Mouse (Mus musculus): ENCODE results near the gene Rpl12. TPM values are rescaled to one million over a fixed set of nuclear protein-coding genes. Genes with fewer than 3 reads are reported as not detected.

Gene Rpl12
- polyA plus RNA-seq, 1 experiment from 2014 or later: 103 TPM

DNA sequence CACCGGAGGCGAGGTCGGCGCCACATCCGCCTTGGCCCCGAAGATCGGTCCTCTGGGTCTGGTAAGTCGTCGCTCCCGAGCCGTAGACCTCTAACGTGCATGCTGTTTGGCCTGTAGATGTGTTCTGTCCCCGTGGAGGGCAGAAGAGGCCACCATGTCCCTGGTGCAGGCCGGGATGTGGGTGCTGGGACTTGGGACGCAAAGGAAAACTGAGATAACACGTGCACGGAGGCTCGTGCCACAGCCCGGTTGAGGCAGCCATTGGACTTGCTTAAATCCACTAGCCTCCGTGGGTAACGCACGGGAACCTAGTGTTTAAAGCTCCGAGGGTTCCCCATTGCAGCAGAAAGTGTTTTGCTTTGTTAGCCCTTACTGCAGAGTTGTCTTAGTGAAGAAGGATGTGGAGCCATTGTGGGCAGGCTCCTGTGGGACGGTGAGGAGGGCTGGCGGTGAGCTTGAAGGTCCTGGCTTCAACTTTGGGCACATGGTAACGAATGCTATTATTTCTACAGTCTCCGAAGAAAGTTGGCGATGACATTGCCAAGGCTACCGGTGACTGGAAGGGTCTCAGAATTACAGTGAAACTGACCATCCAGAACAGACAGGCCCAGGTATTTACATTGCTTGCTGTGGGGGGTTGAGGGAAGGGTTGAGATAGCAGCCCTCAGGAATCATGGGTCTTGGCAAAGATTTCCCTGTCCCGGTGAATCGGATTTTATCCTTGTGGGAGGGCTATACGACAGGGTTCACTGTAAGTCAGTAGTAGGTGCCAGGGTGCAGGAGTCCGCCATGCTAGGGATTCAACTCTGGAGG is 909 bp downstream of the Rpl12 start:
- no peaks in the 10 kb centered on the region for H3K27me3 ChIP-seq (ENCODE audit: insufficient read depth, low read length)
- ATAC-seq (no peak; the same call in 1 of the 2 replicates), DNase-seq (peak; percentile 52)
- peak overlapping the region; percentile 66 for H3K4me3 ChIP-seq (ENCODE audit: low read depth, low read length)
- peak overlapping the region; percentile 94 for H3K27ac ChIP-seq (ENCODE audit: low read depth)
- peak overlapping the region; percentile 95 for H3K9ac ChIP-seq (replicated peaks)
- WGBS (ENCODE audit: insufficient replicate concordance): under 1% methylated on average over 33 of the region's 33 CpGs
- H3K4me1 ChIP-seq (ENCODE audit: insufficient read depth): peaks cover 45% of the 10 kb centered on the region
- no peaks in the 10 kb centered on the region for H3K9me3 ChIP-seq (ENCODE audit: low read length)
- peak overlapping the region; percentile 97 for H3K4me2 ChIP-seq (ENCODE audit: low read depth, low read length)
- peaks cover 11% of the 10 kb centered on the region for H3K36me3 ChIP-seq (replicated peaks; ENCODE audit: insufficient read depth, low read length)
- TF ChIP-seq CTCF (IDR thresholded peaks at IDR 0.05; ENCODE audit: low read depth) (no peak), EP300 (IDR thresholded peaks at IDR 0.05; ENCODE audit: low read depth) (no peak)

DNA sequence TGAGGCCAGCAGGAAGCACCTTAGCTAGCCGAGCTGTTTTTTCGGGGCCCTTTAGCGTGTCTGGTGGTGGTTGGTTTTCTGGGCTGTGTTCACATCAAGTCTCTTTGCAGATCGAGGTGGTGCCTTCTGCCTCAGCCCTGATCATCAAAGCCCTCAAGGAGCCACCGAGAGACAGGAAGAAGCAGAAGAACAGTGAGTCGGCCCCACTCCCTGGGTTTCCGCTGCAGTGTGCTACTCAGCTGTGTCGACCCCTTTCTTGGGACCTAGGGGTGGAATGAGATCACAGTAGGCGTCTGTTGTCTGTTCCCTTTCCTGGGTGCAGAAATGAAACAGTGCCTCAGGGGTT is 1.5 kb downstream of the Rpl12 start:
- no peak for DNase-seq
- TF ChIP-seq EP300 (IDR thresholded peaks at IDR 0.05; ENCODE audit: low read depth) (no peak), CTCF (IDR thresholded peaks at IDR 0.05; ENCODE audit: low read depth) (no peak)
- Histone ChIP-seq H3K27me3 (ENCODE audit: insufficient read depth, low read length) (no peaks in the 10 kb centered on the region), H3K4me2 (ENCODE audit: low read depth, low read length) (peak overlapping the region; percentile 97), H3K4me1 (ENCODE audit: insufficient read depth) (peaks cover 51% of the 10 kb centered on the region), H3K36me3 (replicated peaks; ENCODE audit: insufficient read depth, low read length) (peaks cover 10% of the 10 kb centered on the region), H3K9me3 (ENCODE audit: low read length) (no peaks in the 10 kb centered on the region), H3K9ac (replicated peaks) (peak overlapping the region; percentile 95), H3K4me3 (ENCODE audit: low read depth, low read length) (peak overlapping the region; percentile 66), H3K27ac (ENCODE audit: low read depth) (peak overlapping the region; percentile 94)
- ATAC-seq: no peak
- 2% methylated on average over 9 of the region's 9 CpGs for WGBS (ENCODE audit: insufficient replicate concordance)

DNA sequence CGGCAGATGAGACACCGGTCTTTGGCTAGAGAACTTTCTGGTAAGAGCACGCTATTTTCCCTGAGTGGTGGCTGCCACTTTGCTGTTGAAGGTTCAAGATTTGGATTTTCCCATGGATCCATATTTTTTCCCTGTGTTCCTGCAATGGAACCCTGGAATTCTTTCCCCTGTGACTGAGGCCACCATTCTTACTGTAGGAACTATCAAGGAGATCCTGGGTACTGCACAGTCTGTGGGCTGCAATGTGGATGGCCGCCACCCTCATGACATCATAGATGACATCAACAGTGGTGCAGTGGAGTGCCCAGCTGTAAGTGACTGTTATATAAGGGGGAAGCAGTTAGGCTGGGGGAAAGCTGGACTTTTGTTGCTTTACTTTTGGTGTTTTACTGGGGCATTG is 2.2 kb downstream of the Rpl12 start:
- Histone ChIP-seq H3K4me1 (ENCODE audit: insufficient read depth) (peaks cover 54% of the 10 kb centered on the region), H3K4me2 (ENCODE audit: low read depth, low read length) (peak overlapping the region; percentile 97), H3K4me3 (ENCODE audit: low read depth, low read length) (peak overlapping the region; percentile 66), H3K27ac (ENCODE audit: low read depth) (peak overlapping the region; percentile 94), H3K27me3 (ENCODE audit: insufficient read depth, low read length) (no peaks in the 10 kb centered on the region), H3K36me3 (replicated peaks; ENCODE audit: insufficient read depth, low read length) (peaks cover 10% of the 10 kb centered on the region), H3K9ac (replicated peaks) (peak overlapping the region; percentile 95), H3K9me3 (ENCODE audit: low read length) (no peaks in the 10 kb centered on the region)
- TF ChIP-seq CTCF (IDR thresholded peaks at IDR 0.05; ENCODE audit: low read depth): no peak
- TF ChIP-seq EP300 (IDR thresholded peaks at IDR 0.05; ENCODE audit: low read depth): no peak
- DNase-seq (no peak), ATAC-seq (no peak)
- WGBS (ENCODE audit: insufficient replicate concordance): 42% methylated on average over 4 of the region's 4 CpGs

DNA sequence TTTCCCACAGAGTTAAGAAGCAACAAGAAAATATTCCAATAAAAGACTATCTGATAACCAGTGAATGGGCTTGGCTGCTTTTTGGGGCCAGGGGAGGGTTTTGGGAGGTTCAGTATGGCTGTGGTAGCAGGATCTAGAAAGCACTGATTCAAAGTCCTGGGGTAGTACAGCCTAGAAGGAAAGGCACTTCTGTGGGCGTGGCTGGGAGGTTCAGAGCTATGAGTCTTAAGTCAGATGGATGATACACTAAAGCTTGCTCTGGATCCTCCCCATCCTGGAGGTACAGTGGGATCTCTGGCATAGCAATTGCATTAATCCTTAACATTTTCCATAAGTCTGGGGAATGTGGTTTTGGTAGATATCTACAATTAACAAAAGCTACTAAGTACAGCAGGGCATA is 2.6 kb downstream of the Rpl12 start:
- peak overlapping the region; percentile 97 for H3K4me2 ChIP-seq (ENCODE audit: low read depth, low read length)
- WGBS (ENCODE audit: insufficient replicate concordance): 53% methylated on average over 1 of the region's 1 CpGs
- H3K4me3 ChIP-seq (ENCODE audit: low read depth, low read length): no peak overlapping the region
- H3K9ac ChIP-seq (replicated peaks): peak overlapping the region; percentile 95
- H3K9me3 ChIP-seq (ENCODE audit: low read length): no peaks in the 10 kb centered on the region
- DNase-seq (no peak), ATAC-seq (no peak)
- TF ChIP-seq EP300 (IDR thresholded peaks at IDR 0.05; ENCODE audit: low read depth): no peak
- TF ChIP-seq CTCF (IDR thresholded peaks at IDR 0.05; ENCODE audit: low read depth): no peak
- peaks cover 10% of the 10 kb centered on the region for H3K36me3 ChIP-seq (replicated peaks; ENCODE audit: insufficient read depth, low read length)
- H3K4me1 ChIP-seq (ENCODE audit: insufficient read depth): peaks cover 54% of the 10 kb centered on the region
- peak overlapping the region; percentile 94 for H3K27ac ChIP-seq (ENCODE audit: low read depth)
- no peaks in the 10 kb centered on the region for H3K27me3 ChIP-seq (ENCODE audit: insufficient read depth, low read length)

DNA sequence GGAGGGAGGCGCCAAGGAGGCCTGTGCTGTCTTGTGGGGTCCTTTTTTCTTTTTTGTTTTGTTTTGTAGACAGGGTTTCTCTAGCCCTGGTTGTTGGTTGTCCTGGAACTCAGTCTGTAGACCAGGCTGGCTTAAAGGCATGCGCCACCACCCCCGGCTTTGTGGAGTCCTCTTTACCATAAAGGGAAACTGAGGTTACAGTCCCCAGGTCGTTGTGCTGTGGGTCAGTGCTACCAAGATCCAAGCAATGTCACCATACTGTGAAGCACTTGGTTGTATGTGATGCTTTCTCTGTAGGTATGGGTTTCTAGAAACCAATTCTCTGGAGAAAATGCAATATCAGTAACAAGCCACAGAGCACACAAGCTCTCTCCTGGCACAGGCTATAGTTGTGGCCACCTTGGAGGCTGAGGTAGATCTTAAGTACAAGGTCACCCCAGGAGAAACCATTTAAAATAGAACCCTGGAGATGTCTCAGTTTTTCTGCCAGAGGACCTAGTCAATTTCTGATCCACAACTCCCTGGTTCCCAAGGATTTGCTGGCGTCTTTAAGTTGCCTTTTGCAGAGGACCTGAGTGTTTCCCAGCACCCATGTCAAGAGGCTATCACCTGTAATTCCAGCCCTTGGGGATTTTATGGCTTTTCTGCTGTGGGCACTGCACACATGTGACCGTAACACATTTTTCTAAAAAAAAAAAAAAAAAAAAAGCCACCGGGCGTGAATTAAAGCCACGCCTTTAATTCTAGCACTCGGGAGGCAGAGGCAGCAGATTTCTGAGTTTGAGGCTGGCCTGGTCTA is 3.5 kb downstream of the Rpl12 start:
- no peak overlapping the region for H3K4me3 ChIP-seq (ENCODE audit: low read depth, low read length)
- DNase-seq (no peak), ATAC-seq (no peak)
- no peak overlapping the region for H3K4me2 ChIP-seq (ENCODE audit: low read depth, low read length)
- TF ChIP-seq CTCF (IDR thresholded peaks at IDR 0.05; ENCODE audit: low read depth): no peak
- H3K9me3 ChIP-seq (ENCODE audit: low read length): no peaks in the 10 kb centered on the region
- WGBS (ENCODE audit: insufficient replicate concordance): 38% methylated on average over 10 of the region's 10 CpGs
- peaks cover 54% of the 10 kb centered on the region for H3K4me1 ChIP-seq (ENCODE audit: insufficient read depth)
- peak overlapping the region; percentile 94 for H3K27ac ChIP-seq (ENCODE audit: low read depth)
- H3K27me3 ChIP-seq (ENCODE audit: insufficient read depth, low read length): no peaks in the 10 kb centered on the region
- peaks cover 10% of the 10 kb centered on the region for H3K36me3 ChIP-seq (replicated peaks; ENCODE audit: insufficient read depth, low read length)
- no peak overlapping the region; the same call in 1 of the 2 replicates for H3K9ac ChIP-seq (replicated peaks)

DNA sequence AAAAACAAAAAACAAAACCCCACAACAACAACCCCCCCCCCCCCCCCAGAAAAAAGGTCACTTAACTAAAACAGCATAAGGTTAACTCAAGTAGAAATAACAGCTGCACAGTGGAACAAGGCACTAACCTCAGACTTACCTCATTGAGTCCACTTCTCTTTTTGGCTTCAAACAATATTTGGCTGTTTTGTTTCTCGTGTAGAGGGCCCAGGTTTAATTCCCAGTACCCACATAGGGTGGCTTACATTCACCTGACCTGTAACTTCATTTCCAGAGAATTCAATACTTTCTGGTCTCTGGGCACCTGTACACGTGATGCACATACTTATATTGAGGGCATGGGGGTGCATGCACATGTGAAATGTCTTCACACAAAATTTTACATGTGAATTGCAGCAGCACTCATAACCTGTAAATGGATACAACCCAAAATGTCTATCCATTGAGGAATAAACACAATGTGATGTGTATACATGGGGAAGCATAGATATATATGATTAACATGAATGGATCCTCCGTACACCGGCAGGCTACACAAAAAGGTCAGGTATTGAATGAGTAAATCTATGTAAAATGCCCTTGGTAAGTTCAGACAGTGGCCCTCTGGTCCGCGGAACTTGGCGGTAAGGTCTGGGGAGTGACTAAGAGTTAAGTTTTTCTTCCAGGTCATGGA is 4.3 kb downstream of the Rpl12 start:
- Histone ChIP-seq H3K4me3 (ENCODE audit: low read depth, low read length) (no peak overlapping the region), H3K9me3 (ENCODE audit: low read length) (no peaks in the 10 kb centered on the region), H3K4me1 (ENCODE audit: insufficient read depth) (peaks cover 51% of the 10 kb centered on the region), H3K36me3 (replicated peaks; ENCODE audit: insufficient read depth, low read length) (peaks cover 10% of the 10 kb centered on the region), H3K27ac (ENCODE audit: low read depth) (peak overlapping the region; percentile 94), H3K27me3 (ENCODE audit: insufficient read depth, low read length) (no peaks in the 10 kb centered on the region), H3K4me2 (ENCODE audit: low read depth, low read length) (peak overlapping the region; percentile 73), H3K9ac (replicated peaks) (peak overlapping the region; percentile 70; the same call in 1 of the 2 replicates)
- 7% methylated on average over 7 of the region's 7 CpGs for WGBS (ENCODE audit: insufficient replicate concordance)
- no peak for TF ChIP-seq CTCF (IDR thresholded peaks at IDR 0.05; ENCODE audit: low read depth)
- no peak for TF ChIP-seq EP300 (IDR thresholded peaks at IDR 0.05; ENCODE audit: low read depth)
- no peak for DNase-seq
- ATAC-seq: no peak

All from liver, postnatal 0 days (tissue).